Mouse (Mus musculus): ENCODE measurements around the gene Rnf113a1. TPM values are rescaled to one million over a fixed set of nuclear protein-coding genes. Genes with fewer than 3 reads are reported as not detected.
"Not testable (repeated sequence)": the region's sequence is repeated elsewhere in the genome, so short reads cannot be mapped to it uniquely, and the experiment has no call there.

The Rnf113a1 gene
- 0.92 and 1.7 TPM in 2 replicates for polyA plus RNA-seq (2012; ENCODE audit: insufficient read depth, insufficient read length, missing spikeins)

GRCm38 (mm10) chrX:37191105-37191743, at the start of gene Rnf113a1, which contains the start of gene Ndufa1:
Gene Rnf113a1, plus strand, starts transcription at chrX:37191245.
Gene Ndufa1, minus strand, starts transcription at chrX:37191163.
- Histone ChIP-seq H3K4me3 (ENCODE audit: insufficient read depth, low read depth, low read length) (peak within 1 kb of the TSS; percentile 89), H3K27ac (replicated peaks; ENCODE audit: low read depth, low read length) (peak within 1 kb of the TSS; percentile 65; the same call in 1 of the 2 replicates), H3K4me1 (ENCODE audit: control insufficient read depth, insufficient read depth, insufficient read length, low read length) (no peaks in the 10 kb centered on the region)

GRCm38 (mm10) chrX:37141732-37142131, 49.3 kb upstream of the Rnf113a1 start:
- no peaks in the 10 kb centered on the region for H3K4me1 ChIP-seq (ENCODE audit: control insufficient read depth, insufficient read depth, insufficient read length, low read length)
- H3K27ac ChIP-seq (replicated peaks; ENCODE audit: low read depth, low read length) = no peak overlapping the region
- H3K4me3 ChIP-seq (ENCODE audit: insufficient read depth, low read depth, low read length) = no peak overlapping the region

GRCm38 (mm10) chrX:37144498-37144897, 46.5 kb upstream of the Rnf113a1 start:
- not testable (repeated sequence) for H3K27ac ChIP-seq (replicated peaks; ENCODE audit: low read depth, low read length); H3K4me3 ChIP-seq (ENCODE audit: insufficient read depth, low read depth, low read length)

GRCm38 (mm10) chrX:37144954-37145353, 46.1 kb upstream of the Rnf113a1 start:
- no peak overlapping the region for H3K27ac ChIP-seq (replicated peaks; ENCODE audit: low read depth, low read length)
- H3K4me1 ChIP-seq (ENCODE audit: control insufficient read depth, insufficient read depth, insufficient read length, low read length) = no peaks in the 10 kb centered on the region
- H3K4me3 ChIP-seq (ENCODE audit: insufficient read depth, low read depth, low read length) = no peak overlapping the region

More at GRCm38 (mm10) chrX:37144498-37144897, 46.5 kb upstream of the Rnf113a1 start:
- not testable (repeated sequence) for H3K4me1 ChIP-seq (ENCODE audit: control insufficient read depth, insufficient read depth, insufficient read length, low read length)

DNA sequence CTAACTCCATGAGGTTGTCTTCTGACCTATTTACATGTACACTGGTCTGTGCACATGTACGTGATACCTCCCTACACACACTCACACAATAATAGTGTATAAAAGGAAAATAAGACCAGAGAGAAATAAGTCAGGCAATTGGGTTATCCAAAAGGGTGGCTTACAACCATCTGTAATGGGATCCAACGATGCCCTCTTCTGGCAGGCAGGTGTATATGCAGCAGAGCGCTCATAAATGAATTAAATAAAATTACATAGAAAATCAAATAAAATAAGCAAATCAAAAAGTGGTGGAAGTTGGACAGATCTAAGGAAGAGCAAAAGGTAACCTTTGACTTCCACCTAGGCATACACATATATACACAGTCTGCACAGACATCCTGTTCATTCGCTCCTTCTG, 33.2 kb upstream of the Rnf113a1 start:
- Histone ChIP-seq H3K27ac (replicated peaks; ENCODE audit: low read depth, low read length) (no peak overlapping the region), H3K4me1 (ENCODE audit: control insufficient read depth, insufficient read depth, insufficient read length, low read length) (no peaks in the 10 kb centered on the region), H3K4me3 (ENCODE audit: insufficient read depth, low read depth, low read length) (no peak overlapping the region)

- no peak overlapping the region for H3K4me3 ChIP-seq (ENCODE audit: insufficient read depth, low read depth, low read length)
- H3K27ac ChIP-seq (replicated peaks; ENCODE audit: low read depth, low read length) = no peak overlapping the region
- no peaks in the 10 kb centered on the region for H3K4me1 ChIP-seq (ENCODE audit: control insufficient read depth, insufficient read depth, insufficient read length, low read length)
Measured at GRCm38 (mm10) chrX:37161169-37161568, 29.9 kb upstream of the Rnf113a1 start.

GRCm38 (mm10) chrX:37163115-37163514, 27.9 kb upstream of the Rnf113a1 start:
- Histone ChIP-seq H3K27ac (replicated peaks; ENCODE audit: low read depth, low read length) (no peak overlapping the region), H3K4me3 (ENCODE audit: insufficient read depth, low read depth, low read length) (no peak overlapping the region), H3K4me1 (ENCODE audit: control insufficient read depth, insufficient read depth, insufficient read length, low read length) (no peaks in the 10 kb centered on the region)

- no peak overlapping the region for H3K27ac ChIP-seq (replicated peaks; ENCODE audit: low read depth, low read length)
- no peaks in the 10 kb centered on the region for H3K4me1 ChIP-seq (ENCODE audit: control insufficient read depth, insufficient read depth, insufficient read length, low read length)
- no peak overlapping the region for H3K4me3 ChIP-seq (ENCODE audit: insufficient read depth, low read depth, low read length)
Measured at GRCm38 (mm10) chrX:37167085-37167484, 24.0 kb upstream of the Rnf113a1 start.

DNA sequence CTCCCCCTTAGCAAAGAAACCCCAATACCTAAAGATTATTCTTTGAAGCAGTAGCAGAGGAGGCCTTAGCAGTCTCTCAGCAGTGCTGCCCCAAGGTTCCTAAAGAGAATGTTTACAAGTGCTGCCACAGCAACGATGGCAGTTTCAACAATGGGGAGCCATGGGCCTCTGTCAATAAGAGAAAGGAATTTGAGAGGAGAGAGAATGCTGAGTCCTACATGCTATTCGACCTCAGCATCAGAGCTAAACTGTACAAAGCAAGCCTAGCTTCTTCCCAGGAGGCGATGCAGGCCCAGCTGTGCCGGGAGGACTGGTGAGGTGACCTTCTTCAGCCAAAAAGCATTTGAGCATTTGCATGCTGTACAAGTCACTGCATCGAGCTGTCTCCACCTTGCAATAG, 22.3 kb upstream of the Rnf113a1 start, which contains the start of gene Akap14:
Akap14 (minus strand) TSS at position 101 of the 400 bp plus-strand sequence.
- no peak within 1 kb of the TSS for H3K27ac ChIP-seq (replicated peaks; ENCODE audit: low read depth, low read length)
- no peak within 1 kb of the TSS for H3K4me3 ChIP-seq (ENCODE audit: insufficient read depth, low read depth, low read length)
- H3K4me1 ChIP-seq (ENCODE audit: control insufficient read depth, insufficient read depth, insufficient read length, low read length) = no peaks in the 10 kb centered on the region

DNA sequence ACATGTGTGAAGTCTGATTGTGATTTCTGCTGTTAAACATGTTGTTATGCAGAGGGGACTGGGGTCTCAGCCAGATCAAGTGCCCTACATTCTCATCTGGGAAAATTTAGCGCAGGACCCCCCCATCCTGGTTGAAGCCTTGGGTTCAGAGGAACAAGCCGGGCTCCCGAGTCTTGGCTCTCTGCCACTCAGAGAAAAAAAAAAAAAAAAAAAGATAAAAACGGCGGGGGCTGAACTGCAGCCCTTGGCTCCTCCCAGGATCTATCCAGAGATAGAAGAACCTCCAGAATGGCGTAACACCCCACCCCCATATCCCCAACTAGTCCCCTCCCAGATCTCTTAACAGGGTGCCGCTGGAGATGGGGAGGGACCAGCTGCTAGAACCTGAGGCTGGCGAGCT, 6.6 kb upstream of the Rnf113a1 start:
- not testable (repeated sequence) for H3K4me1 ChIP-seq (ENCODE audit: control insufficient read depth, insufficient read depth, insufficient read length, low read length); H3K4me3 ChIP-seq (ENCODE audit: insufficient read depth, low read depth, low read length); H3K27ac ChIP-seq (replicated peaks; ENCODE audit: low read depth, low read length)

DNA sequence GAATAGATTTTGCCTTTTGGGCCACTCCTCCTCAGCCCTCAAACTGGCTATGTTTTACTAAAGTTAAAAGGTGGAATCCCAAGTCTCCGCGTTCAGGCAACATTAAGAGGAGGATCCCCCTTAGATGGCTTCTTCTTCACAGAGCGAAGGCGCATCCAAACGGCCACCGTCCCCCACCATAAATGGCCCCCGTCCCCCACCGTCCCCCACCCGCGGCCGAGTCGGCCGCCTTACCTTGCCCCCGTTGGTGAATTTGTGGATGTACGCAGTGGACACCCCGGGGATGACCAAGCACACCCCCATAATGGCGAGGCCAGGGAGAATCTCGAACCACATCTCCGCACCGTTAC, 315 bp upstream of the Rnf113a1 start:
- Histone ChIP-seq H3K4me3 (ENCODE audit: insufficient read depth, low read depth, low read length) (peak overlapping the region; percentile 89), H3K27ac (replicated peaks; ENCODE audit: low read depth, low read length) (peak overlapping the region; percentile 65; the same call in 1 of the 2 replicates), H3K4me1 (ENCODE audit: control insufficient read depth, insufficient read depth, insufficient read length, low read length) (no peaks in the 10 kb centered on the region)

DNA sequence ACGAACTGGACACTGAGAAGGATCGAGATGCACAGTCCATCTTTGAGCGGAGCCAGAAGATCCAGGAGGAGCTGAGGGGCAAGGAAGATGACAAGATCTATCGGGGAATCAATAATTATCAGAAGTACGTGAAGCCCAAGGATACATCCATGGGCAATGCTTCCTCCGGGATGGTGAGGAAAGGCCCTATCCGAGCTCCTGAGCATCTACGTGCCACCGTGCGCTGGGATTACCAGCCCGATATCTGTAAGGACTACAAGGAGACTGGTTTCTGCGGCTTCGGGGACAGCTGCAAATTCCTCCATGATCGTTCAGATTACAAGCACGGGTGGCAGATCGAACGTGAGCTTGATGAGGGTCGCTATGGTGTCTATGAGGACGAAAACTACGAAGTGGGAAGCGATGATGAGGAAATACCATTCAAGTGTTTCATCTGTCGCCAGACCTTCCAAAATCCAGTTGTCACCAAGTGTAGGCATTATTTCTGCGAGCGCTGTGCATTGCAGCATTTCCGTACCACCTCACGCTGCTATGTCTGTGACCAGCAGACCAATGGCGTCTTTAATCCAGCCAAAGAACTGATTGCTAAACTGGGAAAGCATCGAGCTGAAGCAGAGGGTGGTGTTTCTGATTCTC, 817 bp downstream of the Rnf113a1 start:
- H3K27ac ChIP-seq (replicated peaks; ENCODE audit: low read depth, low read length) = no peak overlapping the region
- peak overlapping the region; percentile 89 for H3K4me3 ChIP-seq (ENCODE audit: insufficient read depth, low read depth, low read length)
- no peaks in the 10 kb centered on the region for H3K4me1 ChIP-seq (ENCODE audit: control insufficient read depth, insufficient read depth, insufficient read length, low read length)

DNA sequence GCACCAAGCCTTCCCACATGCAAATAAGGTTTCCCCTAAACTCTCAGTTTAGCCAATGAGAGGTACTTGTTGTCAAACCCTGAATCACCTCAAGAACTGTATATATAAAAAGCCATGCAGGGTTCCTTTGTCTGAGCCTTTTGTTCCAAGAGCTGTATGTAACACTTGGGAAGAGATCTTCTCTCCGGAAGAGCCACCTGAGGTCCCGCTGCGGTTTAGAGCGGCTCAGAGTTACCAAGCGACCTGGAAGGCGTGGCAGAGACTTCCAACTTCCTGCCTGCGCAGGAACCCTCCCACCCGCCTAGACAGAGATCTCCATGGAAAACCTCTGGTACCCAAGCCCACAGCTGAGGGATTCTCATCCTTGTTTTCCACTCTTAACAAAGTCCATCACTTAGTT, 7.6 kb downstream of the Rnf113a1 start:
- Histone ChIP-seq H3K4me1 (ENCODE audit: control insufficient read depth, insufficient read depth, insufficient read length, low read length) (no peaks in the 10 kb centered on the region), H3K27ac (replicated peaks; ENCODE audit: low read depth, low read length) (no peak overlapping the region), H3K4me3 (ENCODE audit: insufficient read depth, low read depth, low read length) (no peak overlapping the region)

DNA sequence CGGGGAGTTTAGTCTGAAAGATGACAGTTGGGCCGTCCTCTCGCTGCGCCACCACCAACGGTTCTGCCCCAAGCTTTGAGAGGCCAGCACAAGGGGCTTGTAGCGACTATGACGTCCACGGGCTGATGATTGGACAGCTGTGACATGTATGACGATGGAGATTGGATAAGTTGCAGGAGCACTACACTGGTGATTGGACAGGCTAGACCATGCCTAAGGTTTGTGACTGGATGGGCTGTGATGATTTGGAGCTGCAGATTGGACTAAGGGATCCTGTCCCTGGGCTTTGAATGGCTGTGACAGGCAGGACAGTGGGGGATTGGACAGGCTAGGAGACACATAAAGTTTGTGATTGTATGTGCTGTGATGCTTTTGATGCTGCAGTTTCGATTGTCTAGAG, 19.9 kb downstream of the Rnf113a1 start, which contains the start of gene Gm9:
Gm9 (minus strand) TSS at position 101 of the 400 bp plus-strand sequence.
- Histone ChIP-seq H3K4me1 (ENCODE audit: control insufficient read depth, insufficient read depth, insufficient read length, low read length) (no peaks in the 10 kb centered on the region), H3K4me3 (ENCODE audit: insufficient read depth, low read depth, low read length) (no peak within 1 kb of the TSS), H3K27ac (replicated peaks; ENCODE audit: low read depth, low read length) (no peak within 1 kb of the TSS)

DNA sequence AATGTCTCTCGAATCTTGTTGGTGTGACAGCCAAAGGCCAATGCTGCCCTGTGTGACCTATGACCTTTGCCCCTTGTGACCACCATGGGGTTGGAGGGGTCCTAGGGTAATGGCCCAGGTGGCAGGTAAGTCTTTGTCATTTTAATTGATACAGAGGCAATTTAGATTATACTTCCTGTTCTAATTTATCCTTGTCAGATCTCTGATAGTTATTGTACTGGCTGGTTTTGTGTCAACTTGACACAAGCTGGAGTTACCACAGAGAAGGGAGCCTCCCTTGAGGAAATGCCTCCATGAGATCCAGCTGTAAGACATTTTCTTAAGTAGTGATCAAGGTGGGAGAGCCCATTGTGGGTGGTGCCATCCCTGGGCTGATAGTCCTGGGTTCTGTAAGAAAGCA, 31.1 kb downstream of the Rnf113a1 start, which contains the start of gene Rhox1:
Rhox1 (minus strand) TSS at position 101 of the 400 bp plus-strand sequence.
- H3K27ac ChIP-seq (replicated peaks; ENCODE audit: low read depth, low read length); H3K4me3 ChIP-seq (ENCODE audit: insufficient read depth, low read depth, low read length); H3K4me1 ChIP-seq (ENCODE audit: control insufficient read depth, insufficient read depth, insufficient read length, low read length): not testable (repeated sequence)

Measured in brown adipose tissue, adult 24 weeks (tissue).